Mouse (Mus musculus) intestine, postnatal 0 days (tissue): ENCODE measurements around the gene Tnfsf10. TPM values are rescaled to one million over a fixed set of nuclear protein-coding genes. Genes with fewer than 3 reads are reported as not detected.
A peak's percentile ranks its signal among the peaks of the same experiment; 100 is the strongest.
"Not testable (repeated sequence)": the region's sequence is repeated elsewhere in the genome, so short reads cannot be mapped to it uniquely, and the experiment has no call there.

ENCODE experiments used
- ATAC-seq: fragments of 200-750 bp; cut with Nextera tagmentation; 2 replicates; pipeline ENCODE4 v1.8.0; 2017; ENCODE audit warnings: mild to moderate bottlenecking, moderate TSS enrichment, moderate library complexity
- H3K27ac ChIP-seq: fragments of 300-500 bp; sonication (generic); 2 replicates; pipeline ENCODE4 v1.5.1; 2014; ENCODE audit warnings: mild to moderate bottlenecking, low read depth, low read length, moderate library complexity
- H3K27me3 ChIP-seq: fragments of 300-500 bp; sonication (generic); replicated peaks from 2 replicates; pipeline ENCODE4 v1.6.1; 2014; ENCODE audit warnings: low read length, mixed read lengths; ENCODE audit not compliant: control insufficient read depth, insufficient read depth
- H3K36me3 ChIP-seq: fragments of 300-500 bp; sonication (generic); 2 replicates; pipeline ENCODE4 v1.6.1; 2014; ENCODE audit warnings: mild to moderate bottlenecking, moderate library complexity; ENCODE audit not compliant: control insufficient read depth, insufficient read depth
- H3K4me1 ChIP-seq: fragments of 300-500 bp; sonication (generic); replicated peaks from 2 replicates; pipeline ENCODE4 v1.6.1; 2014; ENCODE audit warnings: antibody characterized with exemption, low read length, mixed read lengths; ENCODE audit not compliant: control insufficient read depth, insufficient read depth
- H3K4me2 ChIP-seq: fragments of 300-500 bp; sonication (generic); replicated peaks from 2 replicates; pipeline ENCODE4 v1.6.1; 2014; ENCODE audit warnings: low read depth, mild to moderate bottlenecking, moderate library complexity
- H3K4me3 ChIP-seq: fragments of 300-500 bp; sonication (generic); 2 replicates; pipeline ENCODE4 v1.5.1; 2014; ENCODE audit warnings: low read depth, low read length
- H3K9ac ChIP-seq: fragments of 300-500 bp; sonication (generic); 2 replicates; pipeline ENCODE4 v1.6.1; 2014; ENCODE audit warnings: mild to moderate bottlenecking, low read depth, low read length
- H3K9me3 ChIP-seq: fragments of 300-500 bp; sonication (generic); 2 replicates; pipeline ENCODE4 v1.6.1; 2016; ENCODE audit warnings: mixed run types; ENCODE audit not compliant: control insufficient read depth
- CTCF ChIP-seq: sonication (generic); IDR thresholded peaks from 2 replicates; pipeline ENCODE4 v1.5.1; 2016; ENCODE audit warnings: low read depth, mild to moderate bottlenecking, control low read depth, antibody characterized with exemption, moderate library complexity
- WGBS: fragments of 180-500 bp; shearing (Covaris S2); extraction: QIAGEN DNeasy Blood & Tissue Kit; methylation state at CpG from one replicate; pipeline ENCODE4 v1.1.7; 2014; 5-methylcytosine and 5-hydroxymethylcytosine counted together
- polyA plus RNA-seq: library from polyadenylated mRNA; unstranded; fragments of >200 nt; fragmentation: Nextera tagmentation; extraction: Ambion mirVana; gene quantifications from 2 replicates; pipeline ENCODE4 v1.2.1, GENCODE M21; 2015

Gene Tnfsf10
- polyA plus RNA-seq, 1 experiment from 2014 or later = 3.1 TPM

GRCm38 (mm10) chr3:27285072-27285471, 31.8 kb upstream of the Tnfsf10 start:
- H3K36me3 ChIP-seq = no peaks in the 10 kb centered on the region
- H3K27me3 ChIP-seq = no peaks in the 10 kb centered on the region
- H3K4me2 ChIP-seq = no peak overlapping the region
- H3K4me1 ChIP-seq = peaks cover 10% of the 10 kb centered on the region; the same call in 1 of the 2 replicates
- H3K4me3 ChIP-seq = no peak overlapping the region
- ATAC-seq = no peak
- H3K9ac ChIP-seq = no peak overlapping the region
- WGBS = 62% methylated on average over 9 of the region's 9 CpGs
- no peak for TF ChIP-seq CTCF
- H3K9me3 ChIP-seq = no peaks in the 10 kb centered on the region
- H3K27ac ChIP-seq = no peak overlapping the region

- H3K4me1 ChIP-seq = peaks cover 9% of the 10 kb centered on the region; the same call in 1 of the 2 replicates
- no peaks in the 10 kb centered on the region for H3K9me3 ChIP-seq
- no peaks in the 10 kb centered on the region for H3K36me3 ChIP-seq
- no peak overlapping the region for H3K4me3 ChIP-seq
- H3K27me3 ChIP-seq = no peaks in the 10 kb centered on the region
- no peak for TF ChIP-seq CTCF
- H3K27ac ChIP-seq = no peak overlapping the region
- 51% methylated on average over 2 of the region's 2 CpGs for WGBS
- no peak for ATAC-seq
- no peak overlapping the region for H3K4me2 ChIP-seq
- H3K9ac ChIP-seq = no peak overlapping the region
Observed at GRCm38 (mm10) chr3:27288301-27288700, 28.5 kb upstream of the Tnfsf10 start.

DNA sequence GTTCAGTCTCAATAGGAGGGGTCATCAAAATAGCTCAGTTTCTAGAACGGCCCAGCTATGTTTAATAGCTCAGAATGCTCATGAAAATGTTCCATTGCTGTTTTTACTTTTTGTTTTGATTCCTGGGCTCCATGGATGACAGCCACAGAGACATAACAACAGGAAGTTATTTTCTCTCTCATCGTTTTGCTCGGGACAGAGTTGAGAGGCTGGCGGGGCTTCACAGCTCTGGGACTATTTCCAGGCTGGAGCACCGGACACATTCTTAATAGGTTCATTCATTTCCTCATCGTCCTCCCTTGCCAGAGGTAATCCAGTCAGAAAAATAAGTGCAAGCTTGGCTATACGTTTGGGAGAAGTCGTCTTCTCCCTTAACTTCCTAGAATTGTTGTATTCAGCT, 27.9 kb upstream of the Tnfsf10 start:
- H3K4me1 ChIP-seq = peaks cover 6% of the 10 kb centered on the region; the same call in 1 of the 2 replicates
- no peak overlapping the region for H3K27ac ChIP-seq

DNA sequence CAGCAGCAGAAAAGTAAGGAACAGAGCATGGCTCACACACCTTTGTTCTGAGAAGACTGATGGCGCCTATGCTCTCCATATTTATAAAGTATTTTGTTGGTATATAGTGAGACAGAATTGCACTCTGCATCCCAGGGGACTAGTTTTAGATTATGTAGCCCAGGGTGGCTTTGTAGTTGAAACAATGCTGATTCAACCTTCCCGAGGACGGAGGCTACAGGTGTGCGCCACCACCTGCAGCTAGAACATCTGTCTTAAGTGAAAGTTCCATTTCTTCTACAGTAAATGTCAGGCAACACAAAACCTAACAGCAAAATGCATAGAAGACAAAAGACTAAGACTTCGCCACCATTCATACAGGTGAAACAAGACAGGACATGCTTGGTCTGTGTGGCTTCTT, 26.5 kb upstream of the Tnfsf10 start:
- TF ChIP-seq CTCF = no peak
- no peaks in the 10 kb centered on the region for H3K9me3 ChIP-seq
- WGBS = 93% methylated on average over 5 of the region's 5 CpGs
- H3K36me3 ChIP-seq = no peaks in the 10 kb centered on the region
- peaks cover 6% of the 10 kb centered on the region; the same call in 1 of the 2 replicates for H3K4me1 ChIP-seq
- H3K4me3 ChIP-seq = no peak overlapping the region
- no peak overlapping the region for H3K4me2 ChIP-seq
- no peak overlapping the region for H3K9ac ChIP-seq
- H3K27me3 ChIP-seq = no peaks in the 10 kb centered on the region
- no peak overlapping the region for H3K27ac ChIP-seq
- no peak for ATAC-seq

More for the DNA sequence above, 27.9 kb upstream of the Tnfsf10 start:
- no peak; the same call in 1 of the 2 replicates for ATAC-seq
- Histone ChIP-seq H3K9me3 (no peaks in the 10 kb centered on the region), H3K36me3 (no peaks in the 10 kb centered on the region), H3K4me3 (no peak overlapping the region), H3K9ac (no peak overlapping the region), H3K4me2 (peak overlapping the region; percentile 6; the same call in 1 of the 2 replicates), H3K27me3 (no peaks in the 10 kb centered on the region)
- WGBS = 32% methylated on average over 8 of the region's 8 CpGs
- no peak for TF ChIP-seq CTCF

DNA sequence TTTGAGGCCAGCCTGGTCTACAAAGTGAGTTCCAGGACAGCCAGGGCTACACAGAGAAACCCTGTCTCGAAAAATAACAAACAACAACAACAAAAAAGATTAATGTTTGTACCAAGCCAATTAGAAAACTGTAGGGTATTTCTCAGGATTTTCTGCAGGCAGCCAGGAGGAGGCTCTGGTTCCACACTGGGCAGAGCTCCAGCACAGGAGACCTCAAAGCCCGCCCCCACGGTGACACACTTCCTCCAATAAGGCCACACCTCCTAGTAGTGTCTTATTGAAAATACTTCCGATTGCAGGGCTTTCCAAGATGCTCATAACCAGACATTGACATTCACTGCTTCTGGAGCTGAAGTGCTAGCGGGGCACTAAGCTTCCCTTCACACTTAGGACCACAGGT, 25.9 kb upstream of the Tnfsf10 start:
- H3K4me2 ChIP-seq, H3K9me3 ChIP-seq, H3K4me1 ChIP-seq, H3K27me3 ChIP-seq, H3K36me3 ChIP-seq, ATAC-seq, H3K4me3 ChIP-seq, H3K27ac ChIP-seq, H3K9ac ChIP-seq: not testable (repeated sequence)
- WGBS = 84% methylated on average over 5 of the region's 5 CpGs

DNA sequence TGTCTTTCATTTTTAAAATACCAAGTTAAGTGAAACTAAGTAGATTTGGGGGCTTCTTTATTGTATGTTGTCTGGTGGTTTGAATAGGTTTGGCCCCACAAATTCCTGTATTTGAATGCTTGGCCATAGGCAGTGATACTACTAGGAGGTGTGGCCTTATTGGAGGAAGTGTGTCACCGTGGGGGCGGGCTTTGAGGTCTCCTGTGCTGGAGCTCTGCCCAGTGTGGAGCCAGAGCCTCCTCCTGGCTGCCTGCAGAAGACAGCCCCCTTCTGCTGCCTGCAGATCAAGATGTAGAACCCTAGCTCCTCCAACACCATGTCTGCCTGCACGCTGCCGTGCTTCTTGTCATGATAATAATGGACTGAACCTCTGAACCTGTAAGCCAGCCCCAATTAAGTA, 25.4 kb upstream of the Tnfsf10 start:
- not testable (repeated sequence) for ATAC-seq, H3K4me3 ChIP-seq, H3K9me3 ChIP-seq, H3K36me3 ChIP-seq, H3K27me3 ChIP-seq, H3K27ac ChIP-seq, H3K9ac ChIP-seq, H3K4me2 ChIP-seq, H3K4me1 ChIP-seq
- peak; percentile 17; the same call in 1 of the 2 replicates for TF ChIP-seq CTCF
- WGBS = 89% methylated on average over 4 of the region's 4 CpGs
